Mouse (Mus musculus) C2C12 (cell line): ENCODE measurements around the gene Fam196b. TPM values are rescaled to one million over a fixed set of nuclear protein-coding genes. Genes with fewer than 3 reads are reported as not detected.

Experiments
- H3K27me3 ChIP-seq: one replicate; pipeline ENCODE4 v1.6.1; 2011; ENCODE audit not compliant: control insufficient read depth, insufficient read depth, insufficient read length
- H3K36me3 ChIP-seq: one replicate; pipeline ENCODE4 v1.6.1; 2011; ENCODE audit not compliant: control insufficient read depth, insufficient read depth
- H3K4me3 ChIP-seq: one replicate; pipeline ENCODE4 v1.5.1; 2011; ENCODE audit warnings: mild to moderate bottlenecking, control low read depth; ENCODE audit not compliant: poor library complexity, insufficient read depth, severe bottlenecking
- H3K79me2 ChIP-seq: one replicate; pipeline ENCODE4 v1.6.1; 2011; ENCODE audit not compliant: control insufficient read depth, insufficient read depth
- H3K79me3 ChIP-seq: one replicate; pipeline ENCODE4 v1.6.1; 2011; ENCODE audit warnings: low read depth, control low read depth
- H3ac ChIP-seq: one replicate; pipeline ENCODE3; 2011; ENCODE audit warnings: low read depth; ENCODE audit not compliant: control insufficient read depth, insufficient read length
- CEBPB ChIP-seq: IDR thresholded peaks from one replicate; pipeline ENCODE4 v1.6.1; 2011; ENCODE audit warnings: low read depth, mild to moderate bottlenecking, control low read depth, moderate library complexity
- CTCF ChIP-seq: IDR thresholded peaks from one replicate; pipeline ENCODE4 v1.5.1; 2011; ENCODE audit not compliant: control insufficient read depth, insufficient read depth, insufficient read length
- FOSL1 ChIP-seq: IDR thresholded peaks from one replicate; pipeline ENCODE4 v1.8.0; 2011; ENCODE audit warnings: mild to moderate bottlenecking, low read length; ENCODE audit not compliant: poor library complexity, insufficient read depth, severe bottlenecking
- MAX ChIP-seq: IDR thresholded peaks from one replicate; pipeline ENCODE4 v1.6.1; 2011; ENCODE audit warnings: mild to moderate bottlenecking, control low read depth
- MYOD1 ChIP-seq: IDR thresholded peaks from one replicate; pipeline ENCODE4 v1.6.1; 2011; ENCODE audit warnings: low read depth; ENCODE audit not compliant: control insufficient read depth, insufficient read length
- MYOG ChIP-seq: IDR thresholded peaks from one replicate; pipeline ENCODE4 v1.6.1; 2011; ENCODE audit not compliant: control insufficient read depth, insufficient read length; ENCODE audit errors: extremely low read depth
- USF1 ChIP-seq: IDR thresholded peaks from one replicate; pipeline ENCODE4 v1.6.1; 2011; ENCODE audit warnings: low read depth, mild to moderate bottlenecking, control low read depth, moderate library complexity
- polyA plus RNA-seq: library from polyadenylated mRNA; unstranded; fragments of >200 nt; fragmentation: generic; extraction: Trizol; gene quantifications from one replicate; pipeline ENCODE4 v1.2.1, GENCODE M21; 2012; ENCODE audit warnings: missing spikeins

Gene Fam196b
- polyA plus RNA-seq, 1 experiment = not detected

GRCm38 (mm10) chr11:34385001-34385688, 70.5 kb downstream of the Fam196b start:
- Histone ChIP-seq H3ac (no peak overlapping the region), H3K27me3 (no peaks in the 10 kb centered on the region), H3K4me3 (no peak overlapping the region), H3K79me2 (no peaks in the 10 kb centered on the region), H3K36me3 (no peaks in the 10 kb centered on the region), H3K79me3 (no peaks in the 10 kb centered on the region)
- TF ChIP-seq CEBPB (no peak), MYOD1 (no peak), USF1 (no peak), MAX (no peak), MYOG (no peak), FOSL1 (no peak), CTCF (no peak)

- H3K27me3 ChIP-seq = no peaks in the 10 kb centered on the region
- no peaks in the 10 kb centered on the region for H3K79me2 ChIP-seq
- no peak overlapping the region for H3K4me3 ChIP-seq
- H3K36me3 ChIP-seq = no peaks in the 10 kb centered on the region
- no peak overlapping the region for H3ac ChIP-seq
- H3K79me3 ChIP-seq = no peaks in the 10 kb centered on the region
- TF ChIP-seq FOSL1 = no peak
- TF ChIP-seq MYOG = no peak
- TF ChIP-seq MAX = no peak
- no peak for TF ChIP-seq MYOD1
- TF ChIP-seq CTCF = no peak
- no peak for TF ChIP-seq USF1
- TF ChIP-seq CEBPB = no peak
Observed at GRCm38 (mm10) chr11:34389261-34390116, 74.9 kb downstream of the Fam196b start.

- H3K36me3 ChIP-seq = no peaks in the 10 kb centered on the region
- H3K27me3 ChIP-seq = no peaks in the 10 kb centered on the region
- H3K79me2 ChIP-seq = no peaks in the 10 kb centered on the region
- no peak for TF ChIP-seq CTCF
- no peak for TF ChIP-seq MYOD1
- no peak for TF ChIP-seq MAX
- no peak for TF ChIP-seq CEBPB
- no peak for TF ChIP-seq MYOG
- no peak for TF ChIP-seq FOSL1
- no peak for TF ChIP-seq USF1
- H3K79me3 ChIP-seq = no peaks in the 10 kb centered on the region
- no peak overlapping the region for H3ac ChIP-seq
- H3K4me3 ChIP-seq = no peak overlapping the region
Observed at GRCm38 (mm10) chr11:34392105-34392504, 77.5 kb downstream of the Fam196b start.

GRCm38 (mm10) chr11:34395802-34396201, 81.2 kb downstream of the Fam196b start:
- H3K36me3 ChIP-seq = no peaks in the 10 kb centered on the region
- H3K79me2 ChIP-seq = no peaks in the 10 kb centered on the region

GRCm38 (mm10) chr11:34397661-34398060, 83.0 kb downstream of the Fam196b start:
- no peak for TF ChIP-seq CTCF
- TF ChIP-seq MAX = no peak
- TF ChIP-seq USF1 = no peak
- TF ChIP-seq FOSL1 = no peak
- no peak for TF ChIP-seq CEBPB
- no peak for TF ChIP-seq MYOG
- no peak for TF ChIP-seq MYOD1
- H3K79me3 ChIP-seq = no peaks in the 10 kb centered on the region
- H3K27me3 ChIP-seq = no peaks in the 10 kb centered on the region
- no peaks in the 10 kb centered on the region for H3K79me2 ChIP-seq
- H3K4me3 ChIP-seq = no peak overlapping the region
- no peak overlapping the region for H3ac ChIP-seq
- no peaks in the 10 kb centered on the region for H3K36me3 ChIP-seq

More at GRCm38 (mm10) chr11:34395802-34396201, 81.2 kb downstream of the Fam196b start:
- H3K27me3 ChIP-seq = no peaks in the 10 kb centered on the region
- H3K4me3 ChIP-seq = no peak overlapping the region
- TF ChIP-seq CTCF (no peak), FOSL1 (no peak), MYOD1 (no peak), MYOG (no peak), MAX (no peak), CEBPB (no peak), USF1 (no peak)
- no peak overlapping the region for H3ac ChIP-seq
- no peaks in the 10 kb centered on the region for H3K79me3 ChIP-seq

- TF ChIP-seq MAX (no peak), MYOG (no peak)
- Histone ChIP-seq H3K79me3 (no peaks in the 10 kb centered on the region), H3K36me3 (no peaks in the 10 kb centered on the region), H3ac (no peak overlapping the region), H3K4me3 (no peak overlapping the region), H3K79me2 (no peaks in the 10 kb centered on the region), H3K27me3 (no peaks in the 10 kb centered on the region)
Observed at GRCm38 (mm10) chr11:34398555-34398954, 83.9 kb downstream of the Fam196b start.
